28 mouse cellular contexts compared by ENCODE assay signal in the genomic region with DNA sequence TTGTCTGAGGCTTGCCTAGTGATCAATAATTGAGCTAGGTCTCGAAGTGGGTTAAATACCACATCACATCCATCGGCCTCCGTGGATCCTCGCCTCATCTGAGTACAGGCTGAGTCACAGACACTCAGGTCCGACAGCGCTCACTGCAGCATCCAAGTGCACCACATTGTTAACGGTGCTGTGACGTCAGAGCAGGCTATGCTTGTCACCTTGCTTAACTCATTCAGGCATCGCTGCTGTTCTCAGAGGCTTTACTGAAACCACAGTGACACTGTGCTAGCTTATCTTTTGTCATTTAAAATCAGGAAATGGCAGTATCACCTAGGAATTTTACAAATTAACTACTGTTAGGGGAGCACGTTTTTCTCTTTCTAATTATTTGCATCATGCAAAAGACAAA. TPM values are rescaled to one million over a fixed set of nuclear protein-coding genes. Genes with fewer than 3 reads are reported as not detected.
DNase-seq lines count a peak whose midpoint lies in the region; ATAC-seq and TF ChIP-seq lines count a peak whose summit lies in the region.
"Had no signal": no experiment of that assay in that cellular context is flagged by ENCODE, and none has a peak within 500 bp of the region (broad histone marks: within the 10 kb centered on the region; RNA-seq: fewer than 3 reads in every experiment).

No protein-coding gene starts in this region.

- peaks cover 15% of the 10 kb centered on the region for H3K79me2 ChIP-seq in MEL (ENCODE audit: control insufficient read depth, insufficient read depth, low read length, poor library complexity)

- DNase-seq in midbrain, postnatal 0 days (ENCODE audit: low spot score) = no peak
- peak; percentile 37 for DNase-seq in MEL (ENCODE audit: low read depth, low spot score)
- DNase-seq in ZHBTc4 (ENCODE audit: low read depth, low spot score) = peak; percentile 53
- no peak for DNase-seq in layer of hippocampus, adult 9-10 months (ENCODE audit: low spot score)
- no peak for DNase-seq in yolk sac, embryonic 10.5 days (ENCODE audit: low spot score)
- DNase-seq: adrenal gland, postnatal 36 days; cerebellum, adult 11 months; cerebellum, adult 9-11 months; forebrain, postnatal 0 days; gastrocnemius, postnatal 36 days; heart, postnatal 36 days; kidney, adult 18-20 months; kidney, postnatal 4 days; layer of hippocampus, adult 9-11 months; lung, embryonic 14.5 days; right cerebral cortex, postnatal 14 days; spleen, adult 18-20 months; thymus, postnatal 25 days had no signal

- 79% methylated on average over 10 of the region's 10 CpGs for WGBS in midbrain, embryonic 13.5 days
- 76% methylated on average over 10 of the region's 10 CpGs for WGBS in midbrain, postnatal 0 days

- no peak overlapping the region for H3K9ac ChIP-seq in midbrain, embryonic 13.5 days (replicated peaks)
- H3K9ac ChIP-seq in midbrain, postnatal 0 days (replicated peaks; ENCODE audit: low read length, poor library complexity, severe bottlenecking) = no peak overlapping the region
- H3K9ac ChIP-seq in MEL (ENCODE audit: control insufficient read depth, low read depth, low read length, poor library complexity, severe bottlenecking) = no peak overlapping the region
- H3K9ac ChIP-seq: forebrain, postnatal 0 days; hindbrain, embryonic 13.5 days; limb, embryonic 15.5 days; liver, embryonic 14.5 days; lung, embryonic 14.5 days; neural tube, embryonic 13.5 days had no signal

- H3K27me3 ChIP-seq in midbrain, embryonic 13.5 days = no peaks in the 10 kb centered on the region
- H3K27me3 ChIP-seq in midbrain, postnatal 0 days (ENCODE audit: insufficient read depth, low read length) = no peaks in the 10 kb centered on the region
- no peaks in the 10 kb centered on the region for H3K27me3 ChIP-seq in MEL (ENCODE audit: control insufficient read depth in 1 of 2, insufficient read depth in 2 of 2, low read length in 2 of 2)
- H3K27me3 ChIP-seq: hindbrain, embryonic 13.5 days; limb, embryonic 15.5 days; neural tube, embryonic 13.5 days had no signal

- no peak overlapping the region for H3K27ac ChIP-seq in midbrain, embryonic 13.5 days
- no peak overlapping the region for H3K27ac ChIP-seq in midbrain, postnatal 0 days (ENCODE audit: low read depth, low read length)
- H3K27ac ChIP-seq in MEL (ENCODE audit: control insufficient read depth, low read depth, low read length) = peak overlapping the region; percentile 25; the same call in 1 of the 2 replicates
- H3K27ac ChIP-seq: forebrain, embryonic 10.5 days; hindbrain, embryonic 13.5 days; limb, embryonic 15.5 days; liver, embryonic 14.5 days; neural tube, embryonic 13.5 days had no signal

- peak; percentile 16 to 35; a peak in 2 of 4 replicates for TF ChIP-seq EP300 in MEL (IDR thresholded peaks at IDR 0.05; ENCODE audit: low read depth in 1 of 2, low read length in 2 of 2)

- no peaks in the 10 kb centered on the region for H3K9me3 ChIP-seq in midbrain, embryonic 13.5 days
- no peaks in the 10 kb centered on the region for H3K9me3 ChIP-seq in midbrain, postnatal 0 days (ENCODE audit: low read length)
- no peaks in the 10 kb centered on the region for H3K9me3 ChIP-seq in MEL (replicated peaks; ENCODE audit: insufficient read depth, low read length)
- H3K9me3 ChIP-seq: forebrain, embryonic 10.5 days; hindbrain, embryonic 13.5 days; limb, embryonic 15.5 days; neural tube, embryonic 13.5 days had no signal

- no peak for TF ChIP-seq POLR2A in MEL (IDR thresholded peaks at IDR 0.05; ENCODE audit: control insufficient read depth in 1 of 2, insufficient read depth in 1 of 2, low read depth in 1 of 2, low read length in 2 of 2, poor library complexity in 1 of 2)

- TF ChIP-seq RAD21 in MEL (IDR thresholded peaks at IDR 0.05; ENCODE audit: low read depth, low read length) = no peak

- ATAC-seq in midbrain, embryonic 13.5 days = peak; percentile 45; the same call in 1 of the 2 replicates
- ATAC-seq in midbrain, postnatal 0 days (ENCODE audit: low FRiP score) = no peak
- peak; percentile 34; the same call in 1 of the 2 replicates for ATAC-seq in megakaryocyte progenitor cell, adult 5-6 weeks (replicated peaks; ENCODE audit: poor library complexity)
- ATAC-seq: forebrain, postnatal 0 days; inflammation-experienced regulatory T-cells, adult 6 months had no signal

- H3K36me3 ChIP-seq in midbrain, embryonic 13.5 days = peaks cover 44% of the 10 kb centered on the region
- H3K36me3 ChIP-seq in midbrain, postnatal 0 days (ENCODE audit: insufficient read depth, low read length) = peaks cover 5% of the 10 kb centered on the region; the same call in 1 of the 2 replicates
- peaks cover 9 to 48% of the 10 kb centered on the region in 2 experiments for H3K36me3 ChIP-seq in MEL (ENCODE audit: control insufficient read depth in 1 of 2, insufficient read depth in 2 of 2, low read length in 2 of 2)

- no peak overlapping the region for H3K4me2 ChIP-seq in midbrain, embryonic 13.5 days (replicated peaks)
- no peak overlapping the region for H3K4me2 ChIP-seq in midbrain, postnatal 0 days (ENCODE audit: low read depth, low read length, poor library complexity, severe bottlenecking)
- H3K4me2 ChIP-seq: hindbrain, embryonic 13.5 days; limb, embryonic 15.5 days; lung, embryonic 14.5 days; neural tube, embryonic 13.5 days had no signal

- H3K4me3 ChIP-seq in midbrain, embryonic 13.5 days (replicated peaks) = no peak overlapping the region
- no peak overlapping the region for H3K4me3 ChIP-seq in midbrain, postnatal 0 days (ENCODE audit: low read depth, low read length)
- no peak overlapping the region for H3K4me3 ChIP-seq in MEL (ENCODE audit: control insufficient read depth in 1 of 2, insufficient read depth in 1 of 2, low read depth in 2 of 2, low read length in 2 of 2)
- H3K4me3 ChIP-seq: forebrain, embryonic 10.5 days; hindbrain, embryonic 13.5 days; limb, embryonic 15.5 days; myocyte; neural tube, embryonic 13.5 days had no signal

- no peak for TF ChIP-seq CTCF in midbrain, postnatal 0 days (IDR thresholded peaks at IDR 0.05)
- no peak for TF ChIP-seq CTCF in MEL (IDR thresholded peaks at IDR 0.05 in 2 of 3, conservative IDR thresholded peaks at IDR 0.05 in 1 of 3; ENCODE audit: control insufficient read depth in 1 of 3, insufficient read depth in 1 of 3, low read depth in 2 of 3, low read length in 3 of 3, poor library complexity in 1 of 3, severe bottlenecking in 1 of 3)

- 0 out of 2 replicates have a peak, but pooled peaks cover 3% of the 10 kb centered on the region for H3K4me1 ChIP-seq in midbrain, embryonic 13.5 days (replicated peaks)
- no peaks in the 10 kb centered on the region for H3K4me1 ChIP-seq in midbrain, postnatal 0 days (ENCODE audit: insufficient read depth, low read length)
- peaks cover 29 to 40% of the 10 kb centered on the region in 2 experiments for H3K4me1 ChIP-seq in MEL (ENCODE audit: control insufficient read depth in 1 of 2, insufficient read depth in 2 of 2, low read length in 2 of 2)
- H3K4me1 ChIP-seq: forebrain, embryonic 10.5 days; limb, embryonic 15.5 days had no signal

TF ChIP-seq in MEL, 35 proteins besides CTCF, POLR2A, EP300 and RAD21:
- TF ChIP-seq ETS1 (IDR thresholded peaks at IDR 0.05; ENCODE audit: low read depth, low read length) = peak; percentile 65
- no peak for TF ChIP-seq MAFK (IDR thresholded peaks at IDR 0.05; ENCODE audit: borderline replicate concordance, low read depth, low read length)
- 0 out of 2 replicates have a peak, but pooled peaks have one; percentile 9 for TF ChIP-seq ELF1 (IDR thresholded peaks at IDR 0.05; ENCODE audit: low read depth, low read length)
- TF ChIP-seq RCOR1 (IDR thresholded peaks at IDR 0.05; ENCODE audit: low read depth, low read length) = 0 out of 2 replicates have a peak, but pooled peaks have one; percentile 11

RNA-seq across cellular contexts. Expression of a gene that starts 30.5 kb away (rescaled TPM):
- polyA plus RNA-seq in midbrain, embryonic 13.5 days (2015; fragmentation: Nextera tagmentation; extraction: Ambion mirVana) = 136 and 144 TPM in 2 replicates
- 214 and 241 TPM in 2 replicates for total RNA-seq in midbrain, postnatal 0 days (2014; rRNA removed)
- 154 and 158 TPM in 2 replicates for polyA plus RNA-seq in midbrain, postnatal 0 days (2015; fragmentation: Nextera tagmentation; extraction: Ambion mirVana)
- total RNA-seq in MEL (2012; rRNA removed) = 16.6 and 19.8 TPM in 2 replicates
- polyA plus RNA-seq in MEL (2012; ENCODE audit: insufficient read depth in 1 of 2, insufficient read length in 2 of 2, low read depth in 1 of 2, low replicate concordance in 2 of 2, missing spikeins in 1 of 2) = 10 to 100 TPM; 23.7 to 47.3 TPM
- total RNA-seq in megakaryocyte progenitor cell, adult 5-6 weeks (2015) = 39.3 and 40.0 TPM in 2 replicates
- 40.1 and 47.5 TPM in 2 replicates for total RNA-seq in megakaryocyte progenitor cell, adult 5-6 weeks (2017)

RNA-seq across cellular contexts. Expression of a gene that starts 39.6 kb away (rescaled TPM):
- 0.50 and 0.67 TPM in 2 replicates for polyA plus RNA-seq in midbrain, embryonic 13.5 days (2015; fragmentation: Nextera tagmentation; extraction: Ambion mirVana)
- total RNA-seq in midbrain, postnatal 0 days (2014; rRNA removed) = 3.4 and 6.7 TPM in 2 replicates
- 8.3 and 9.3 TPM in 2 replicates for polyA plus RNA-seq in midbrain, postnatal 0 days (2015; fragmentation: Nextera tagmentation; extraction: Ambion mirVana)
- total RNA-seq in MEL (2012; rRNA removed) = not detected in 2 replicates
- not detected for polyA plus RNA-seq in MEL (2012; ENCODE audit: insufficient read depth in 1 of 2, insufficient read length in 2 of 2, low read depth in 1 of 2, low replicate concordance in 2 of 2, missing spikeins in 1 of 2)
- total RNA-seq in megakaryocyte progenitor cell, adult 5-6 weeks (2015) = not detected in 2 replicates
- not detected in 2 replicates for total RNA-seq in megakaryocyte progenitor cell, adult 5-6 weeks (2017)
- total RNA-seq: gastrocnemius, adult 18-20 months had no signal
- polyA plus RNA-seq: myocyte had no signal

Comparison
In these comparisons a context has a peak if more than half of its experiments do, and no peak if none do; other contexts are left out.
1. DNase-seq: peak in MEL (single experiment) and ZHBTc4 (single experiment); none in midbrain, postnatal 0 days (single experiment), layer of hippocampus, adult 9-10 months (single experiment) and yolk sac, embryonic 10.5 days (single experiment).